Mouse (Mus musculus) liver, embryonic 14.5 days (tissue): ENCODE data around the gene Slc25a33.

Experiments used
- CTCF ChIP-seq: IDR thresholded peaks from 2 replicates; pipeline ENCODE4 v1.5.1; 2016; ENCODE audit warnings: antibody characterized with exemption, low read depth, control low read depth
- EP300 ChIP-seq: IDR thresholded peaks from 2 replicates; pipeline ENCODE4 v1.6.1; 2016; ENCODE audit warnings: antibody characterized with exemption, low read depth

DNA sequence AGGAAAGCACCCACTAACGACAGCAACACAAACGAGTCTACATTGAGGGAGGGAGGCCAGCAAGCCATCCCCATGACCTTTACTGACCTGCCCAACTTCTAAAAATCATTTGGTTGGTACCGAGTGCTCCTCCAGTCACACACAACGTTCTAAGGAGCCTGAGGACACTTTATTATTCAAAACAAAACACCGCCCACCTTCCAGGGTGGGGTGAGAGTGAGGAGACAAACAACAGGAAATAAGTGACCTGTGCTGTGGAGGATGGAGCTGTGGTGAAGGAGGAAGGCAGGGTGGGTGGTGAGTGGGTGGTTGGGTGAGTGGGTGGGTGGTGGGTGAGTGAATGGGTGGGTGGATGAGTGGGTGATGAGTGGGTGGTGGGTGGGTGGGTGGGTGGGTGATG lies 14.6 kb downstream of the Slc25a33 start:
- TF ChIP-seq CTCF (no peak), EP300 (no peak)
